17 mouse cellular contexts compared by ENCODE assay signal in genomic region chr16:66811495-66811894, GRCm38 (mm10).
"Had no signal": no experiment of that assay in that cellular context is flagged by ENCODE, and none has a peak within 500 bp of the region (broad histone marks: within the 10 kb centered on the region; RNA-seq: fewer than 3 reads in every experiment).

No protein-coding gene starts in this region.

- H3K4me1 ChIP-seq: lung, embryonic 15.5 days; megakaryocyte, embryonic 14.5 days; midbrain, embryonic 13.5 days; midbrain, embryonic 15.5 days; neural tube, embryonic 12.5 days; stomach, embryonic 15.5 days had no signal

- H3K4me3 ChIP-seq: lung, embryonic 15.5 days; megakaryocyte, embryonic 14.5 days; midbrain, embryonic 13.5 days; midbrain, embryonic 15.5 days; neural tube, embryonic 12.5 days; stomach, embryonic 15.5 days had no signal

- ATAC-seq: lung, postnatal 0 days; midbrain, embryonic 13.5 days; midbrain, embryonic 15.5 days had no signal

- H3K27ac ChIP-seq: lung, embryonic 15.5 days; macrophage; midbrain, embryonic 13.5 days; midbrain, embryonic 15.5 days; neural tube, embryonic 12.5 days; stomach, embryonic 15.5 days; stomach, postnatal 0 days had no signal

- H3K36me3 ChIP-seq: lung, embryonic 15.5 days; midbrain, embryonic 13.5 days; midbrain, embryonic 15.5 days; neural tube, embryonic 12.5 days; stomach, embryonic 15.5 days had no signal

- H3K9ac ChIP-seq: lung, embryonic 15.5 days; midbrain, embryonic 13.5 days; midbrain, embryonic 15.5 days; neural tube, embryonic 12.5 days; stomach, embryonic 15.5 days had no signal

- H3K9me3 ChIP-seq: lung, embryonic 15.5 days; megakaryocyte, embryonic 14.5 days; midbrain, embryonic 13.5 days; midbrain, embryonic 15.5 days; neural tube, embryonic 12.5 days; stomach, embryonic 15.5 days had no signal

- H3K4me2 ChIP-seq: lung, embryonic 15.5 days; midbrain, embryonic 11.5 days; midbrain, embryonic 13.5 days; midbrain, embryonic 15.5 days; neural tube, embryonic 12.5 days; stomach, embryonic 15.5 days had no signal

- DNase-seq: lung, adult 2 months; lung, postnatal 14 days; lung, postnatal 36 days; right cerebral cortex, postnatal 14 days; thymus, adult 2 months; thymus, postnatal 25 days; thymus, postnatal 4 days had no signal

- H3K27me3 ChIP-seq: lung, embryonic 15.5 days; megakaryocyte, embryonic 14.5 days; midbrain, embryonic 13.5 days; midbrain, embryonic 15.5 days; neural tube, embryonic 12.5 days; stomach, embryonic 15.5 days had no signal
